Mouse (Mus musculus) c-Kit-positive CD71-positive TER-119-positive erythroid progenitor cells, embryonic 14.5 days (primary cell): ENCODE measurements around the gene Ntn3.

Source experiments
- DNase-seq: peaks from one replicate; pipeline ENCODE4 v3.0.0-alpha.2; 2013; ENCODE audit warnings: low spot score

The Ntn3 gene

GRCm38 (mm10) chr17:24190934-24191333 lies 18.4 kb downstream of the Ntn3 start:
- DNase-seq: no peak

- DNase-seq: no peak
These were observed 35.1 kb downstream of the Ntn3 start for GRCm38 (mm10) chr17:24174259-24174658.

DNA sequence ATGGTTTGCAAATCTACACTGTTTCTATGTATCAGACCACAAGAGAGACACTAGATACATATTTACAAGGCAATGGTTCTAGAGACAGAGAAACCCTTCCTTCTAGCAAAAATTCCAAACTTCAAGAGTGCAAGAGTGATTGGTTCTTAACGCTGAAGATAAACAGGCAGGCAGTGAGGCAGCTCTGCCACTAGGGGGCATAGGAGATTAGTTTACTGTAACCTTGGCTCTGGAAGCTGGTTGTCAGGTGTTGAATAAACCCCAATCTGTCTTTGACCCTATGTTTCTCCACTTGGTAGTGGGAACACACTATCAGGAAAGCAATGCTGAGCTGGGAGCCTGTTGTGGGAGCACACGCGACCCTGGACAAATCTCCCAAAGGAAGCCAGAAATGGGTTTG lies 35.9 kb downstream of the Ntn3 start:
- DNase-seq: peak; percentile 82

DNA sequence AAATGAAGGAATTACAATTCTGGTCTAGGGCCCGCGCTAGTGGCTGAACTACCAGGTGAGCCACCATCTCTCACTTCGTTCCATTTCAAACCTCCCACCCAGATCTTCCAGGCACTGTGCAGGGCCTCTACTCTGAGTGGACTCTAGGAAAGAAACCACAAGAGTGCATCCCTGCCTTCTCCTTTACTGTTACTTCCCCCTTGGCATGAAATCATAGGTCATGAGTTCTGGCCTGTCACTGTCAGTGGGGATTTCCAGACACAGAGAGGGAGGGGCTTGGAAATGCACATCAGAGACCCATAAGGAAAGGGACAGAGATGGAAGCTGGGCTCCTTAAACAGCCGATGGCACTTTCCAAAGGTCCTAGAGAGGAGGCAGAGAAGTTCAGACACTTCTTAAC lies 37.6 kb downstream of the Ntn3 start:
- DNase-seq: no peak

DNA sequence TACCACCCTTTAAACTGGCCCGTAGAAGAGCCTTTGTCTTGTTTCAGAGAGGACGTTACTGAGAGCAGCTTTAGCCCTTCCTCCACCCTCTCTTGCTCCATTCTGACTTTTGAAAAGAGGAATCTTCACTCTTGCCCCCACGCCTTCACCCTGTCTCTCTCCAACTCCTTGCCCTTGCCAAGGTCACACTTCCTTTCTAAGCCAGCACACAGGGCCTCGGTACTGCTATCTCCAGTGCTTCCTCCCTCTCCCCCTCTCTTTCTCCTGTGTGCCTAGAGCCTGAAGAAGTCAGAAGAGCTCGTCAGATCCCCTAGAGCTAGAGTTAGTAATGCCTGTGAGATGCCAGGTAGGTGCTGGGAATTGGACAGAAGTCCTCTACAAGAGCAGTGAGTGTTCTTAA lies 38.6 kb downstream of the Ntn3 start:
- no peak for DNase-seq

- no peak for DNase-seq
These were observed 39.2 kb downstream of the Ntn3 start for GRCm38 (mm10) chr17:24170125-24170524.

- DNase-seq: peak; percentile 94
These were observed 39.8 kb downstream of the Ntn3 start, which contains the start of gene Atp6v0c for GRCm38 (mm10) chr17:24169317-24170065. Gene Atp6v0c (minus strand): TSS chr17:24169702.

DNA sequence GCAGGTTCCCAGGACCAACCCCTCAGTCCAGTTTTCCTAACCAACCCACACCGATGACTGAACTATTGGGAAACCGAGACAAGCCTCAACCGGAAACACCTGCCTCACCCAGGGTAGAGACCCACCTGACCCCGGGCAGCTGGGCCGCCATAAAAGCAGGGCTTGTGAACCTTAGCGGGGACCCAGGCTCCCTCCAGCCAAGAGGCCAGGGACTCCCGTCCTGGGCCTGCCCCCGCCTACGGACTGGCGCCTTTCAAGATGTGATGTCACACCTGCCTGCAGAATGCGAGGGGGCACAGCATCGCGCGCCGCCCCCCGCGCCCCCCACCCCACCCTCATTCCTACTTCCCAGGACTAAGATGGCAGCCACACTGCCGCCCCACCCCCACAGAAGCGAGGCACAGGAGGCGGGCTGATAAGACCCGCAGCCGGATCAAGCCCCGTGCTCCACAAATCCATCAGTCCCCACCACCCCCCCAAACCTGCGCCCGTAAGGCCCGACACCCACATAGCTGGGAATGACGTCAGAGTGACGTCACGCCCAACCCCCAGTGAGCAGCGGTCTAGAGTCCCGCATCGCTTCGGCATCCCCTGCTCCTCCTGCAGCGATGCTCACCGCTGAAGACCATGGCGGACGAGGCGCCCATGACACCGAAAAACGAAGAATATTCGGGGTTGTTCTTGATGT lies 40.6 kb downstream of the Ntn3 start:
- DNase-seq: peak; percentile 74

DNA sequence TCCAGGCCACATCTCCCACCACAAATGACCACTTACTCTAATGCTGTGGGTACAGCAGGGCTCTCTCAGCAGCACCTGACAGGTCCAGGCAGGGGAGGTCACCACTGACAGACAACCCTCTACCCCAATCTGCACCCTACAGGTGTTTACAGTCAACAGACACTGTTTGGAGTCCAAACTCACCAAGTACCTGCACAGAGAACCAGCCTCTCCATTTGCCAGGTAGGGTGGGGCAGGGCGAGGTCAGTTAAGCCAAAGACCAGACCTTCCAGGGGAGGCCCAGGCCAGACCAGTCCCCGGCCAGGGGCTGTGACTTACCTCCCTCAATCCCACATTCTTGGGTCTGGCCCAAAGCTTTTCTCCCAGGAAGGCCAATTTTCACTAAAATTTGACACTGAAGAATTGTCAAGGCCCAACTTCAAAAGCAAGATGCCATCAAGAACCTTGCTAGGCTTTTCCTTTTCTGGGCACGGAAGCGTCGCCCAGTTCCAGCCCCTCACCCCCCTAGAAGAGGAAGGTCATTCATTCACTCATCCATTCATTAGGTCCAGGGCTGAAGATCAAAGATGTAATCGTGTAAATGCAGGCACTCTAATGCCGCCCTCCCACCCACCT lies 41.3 kb downstream of the Ntn3 start:
- no peak for DNase-seq

- DNase-seq: no peak
These were observed 42.2 kb downstream of the Ntn3 start for GRCm38 (mm10) chr17:24167120-24167519.

- DNase-seq: no peak
These were observed 44.6 kb downstream of the Ntn3 start for GRCm38 (mm10) chr17:24164566-24165259.

DNA sequence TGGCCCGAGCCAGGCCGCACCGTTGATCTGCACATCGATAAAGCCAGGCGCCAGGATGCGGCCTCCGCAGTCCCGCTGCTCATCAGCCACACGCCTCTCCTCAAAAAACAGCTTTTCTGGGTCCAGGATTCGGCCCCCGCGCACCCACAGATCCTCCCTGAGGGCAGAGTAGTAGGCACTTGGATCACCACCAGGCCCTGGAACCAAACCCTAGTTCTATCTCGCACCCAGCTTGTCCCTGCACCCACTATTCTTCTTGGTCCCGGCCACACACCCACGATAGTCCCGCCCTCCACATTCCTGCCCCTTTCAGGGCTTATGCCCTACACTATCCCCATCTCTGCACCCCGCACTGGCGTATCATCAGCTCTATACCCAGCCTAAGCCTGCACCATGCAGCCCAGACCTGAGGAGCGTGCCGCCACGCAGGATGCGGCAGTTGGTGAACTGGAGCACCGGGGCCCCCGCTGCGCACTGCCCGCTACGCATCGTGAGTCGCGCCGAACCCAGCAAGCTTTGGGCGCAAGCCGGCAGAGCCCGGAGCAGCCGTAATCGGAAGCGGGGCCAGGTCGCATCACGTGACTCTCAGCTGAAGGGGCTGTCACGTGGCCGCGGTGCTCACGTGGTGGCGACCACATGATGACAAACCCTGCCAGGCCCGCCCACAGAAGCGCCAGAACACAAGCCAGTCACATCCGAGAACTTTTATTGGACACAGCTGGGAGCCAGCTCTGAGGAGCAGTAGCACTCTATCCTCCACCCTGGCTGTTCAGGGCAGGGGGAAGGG lies 46.0 kb downstream of the Ntn3 start, which contains the start of gene Amdhd2:
Gene Amdhd2, minus strand, starts transcription at position 591 of the 787 bp plus-strand sequence.
- peak; percentile 97 for DNase-seq

DNA sequence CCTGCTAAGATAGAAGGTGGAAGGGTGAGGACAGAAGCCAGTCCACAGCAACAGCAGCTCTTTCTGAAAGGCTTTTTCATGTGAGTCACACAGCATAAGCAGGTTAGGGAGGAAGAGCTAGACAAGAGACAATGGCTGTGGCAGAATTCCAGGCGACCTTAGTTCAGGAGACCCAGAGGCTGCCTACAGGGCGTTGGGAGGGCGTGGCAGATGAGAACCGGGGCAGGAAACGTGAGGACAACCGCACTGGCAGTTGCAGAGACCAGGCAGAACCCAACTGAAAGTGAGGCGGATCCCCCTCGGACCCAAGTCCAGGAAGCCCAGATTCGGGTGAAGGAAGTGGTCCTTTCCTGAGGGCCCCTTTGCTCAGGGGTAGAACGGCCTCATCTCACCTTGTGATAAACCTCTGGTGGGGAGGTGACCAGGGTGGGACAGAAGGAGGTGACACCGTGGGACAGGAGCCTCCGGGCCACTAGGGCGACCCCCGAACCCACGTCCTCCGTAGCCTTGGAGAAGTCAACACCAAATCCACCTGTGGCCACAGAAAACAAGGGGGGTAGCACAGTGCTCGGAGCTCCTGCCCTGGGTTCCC lies 46.7 kb downstream of the Ntn3 start:
- DNase-seq: no peak

DNA sequence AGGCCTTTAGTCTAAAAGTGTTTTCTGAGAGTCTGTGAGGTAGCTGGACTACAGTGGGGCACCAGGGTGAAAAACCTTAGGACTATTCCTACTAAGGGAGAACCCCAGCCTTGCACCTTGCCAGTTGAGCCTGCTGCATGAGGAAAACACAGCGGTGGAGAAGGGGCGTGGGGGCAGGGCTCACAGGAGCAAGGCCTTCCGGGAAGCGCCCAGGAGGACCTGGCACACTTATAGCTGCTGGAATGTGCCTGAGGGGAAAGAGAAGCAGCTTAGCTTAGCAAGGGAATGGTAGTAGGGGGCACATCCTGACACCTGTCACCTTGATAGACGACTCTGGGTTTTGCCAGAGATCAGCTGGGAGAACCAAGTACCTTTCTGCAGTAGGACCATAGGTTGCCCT lies 47.9 kb downstream of the Ntn3 start:
- no peak for DNase-seq

- DNase-seq: no peak
These were observed 51.8 kb downstream of the Ntn3 start for GRCm38 (mm10) chr17:24157526-24157925.

DNA sequence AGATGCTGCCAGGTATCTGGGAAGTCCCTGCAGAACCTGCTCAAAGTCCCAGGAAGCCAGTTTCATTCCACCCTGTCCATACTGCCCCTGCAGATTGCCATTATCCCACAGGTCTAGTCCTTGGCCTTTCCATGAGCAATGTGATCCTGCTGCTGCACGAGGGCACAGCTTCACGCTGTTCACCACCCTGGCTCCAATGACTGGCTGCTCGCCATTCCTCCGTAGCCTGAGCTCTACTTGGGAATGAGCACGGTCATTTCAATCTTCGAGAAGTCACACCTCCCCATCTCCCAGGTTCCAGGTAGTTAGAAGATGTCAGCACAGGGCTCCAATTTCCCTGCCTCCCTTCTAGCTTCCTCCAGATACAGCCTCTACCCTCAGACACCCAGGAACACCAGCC lies 52.2 kb downstream of the Ntn3 start:
- DNase-seq: no peak

GRCm38 (mm10) chr17:24156394-24156793 lies 52.9 kb downstream of the Ntn3 start:
- DNase-seq: no peak

GRCm38 (mm10) chr17:24155742-24156141 lies 53.6 kb downstream of the Ntn3 start:
- DNase-seq: no peak

GRCm38 (mm10) chr17:24154463-24154862 lies 54.9 kb downstream of the Ntn3 start:
- DNase-seq: no peak
